Mouse (Mus musculus) hindbrain, embryonic 14.5 days (tissue): ENCODE measurements around the gene Xpa. TPM values are rescaled to one million over a fixed set of nuclear protein-coding genes. Genes with fewer than 3 reads are reported as not detected.
"Not testable (repeated sequence)": the region's sequence is repeated elsewhere in the genome, so short reads cannot be mapped to it uniquely, and the experiment has no call there.

Source experiments
- ATAC-seq: fragments of 200-750 bp; cut with Nextera tagmentation; 2 replicates; pipeline ENCODE4 v1.8.0; 2017; ENCODE audit warnings: moderate number of reproducible peaks, mild to moderate bottlenecking, moderate TSS enrichment, moderate library complexity; ENCODE audit not compliant: low FRiP score
- DNase-seq: peaks from one replicate; pipeline ENCODE4 v3.0.0-alpha.2; 2015; ENCODE audit warnings: low spot score
- H3K27ac ChIP-seq: fragments of 300-500 bp; sonication (generic); 2 replicates; pipeline ENCODE4 v1.5.1; 2014; ENCODE audit warnings: mild to moderate bottlenecking, moderate library complexity
- H3K27me3 ChIP-seq: fragments of 300-500 bp; sonication (generic); 2 replicates; pipeline ENCODE4 v1.6.1; 2014; ENCODE audit warnings: mild to moderate bottlenecking, low read length, mixed read lengths; ENCODE audit not compliant: control insufficient read depth, insufficient read depth
- H3K36me3 ChIP-seq: fragments of 300-500 bp; sonication (generic); replicated peaks from 2 replicates; pipeline ENCODE4 v1.6.1; 2014; ENCODE audit not compliant: control insufficient read depth, insufficient read depth
- H3K4me1 ChIP-seq: fragments of 300-500 bp; sonication (generic); replicated peaks from 2 replicates; pipeline ENCODE4 v1.6.1; 2014; ENCODE audit warnings: antibody characterized with exemption, low read length, mixed read lengths; ENCODE audit not compliant: control insufficient read depth, insufficient read depth
- H3K4me2 ChIP-seq: fragments of 300-500 bp; sonication (generic); replicated peaks from 2 replicates; pipeline ENCODE4 v1.6.1; 2014; ENCODE audit warnings: mild to moderate bottlenecking, moderate library complexity
- H3K4me3 ChIP-seq: fragments of 300-500 bp; sonication (generic); replicated peaks from 2 replicates; pipeline ENCODE4 v1.5.1; 2014; ENCODE audit warnings: mild to moderate bottlenecking, low read length
- H3K9ac ChIP-seq: fragments of 300-500 bp; sonication (generic); 2 replicates; pipeline ENCODE4 v1.6.1; 2014
- H3K9me3 ChIP-seq: fragments of 300-500 bp; sonication (generic); 2 replicates; pipeline ENCODE4 v1.6.1; 2016; ENCODE audit warnings: low read length; ENCODE audit not compliant: control insufficient read depth
- WGBS: fragments of 180-500 bp; shearing (Covaris S2); extraction: QIAGEN DNeasy Blood & Tissue Kit; methylation state at CpG from one replicate; pipeline ENCODE4 v1.1.7; 2014; 5-methylcytosine and 5-hydroxymethylcytosine counted together
- polyA plus RNA-seq: library from polyadenylated mRNA; unstranded; fragments of >200 nt; fragmentation: Nextera tagmentation; extraction: Ambion mirVana; gene quantifications from 2 replicates; pipeline ENCODE4 v1.2.1, GENCODE M21; 2014

Gene Xpa
- polyA plus RNA-seq, 1 experiment from 2014 or later = 29.0 TPM

- H3K27me3 ChIP-seq, H3K9me3 ChIP-seq, DNase-seq, H3K4me2 ChIP-seq, H3K9ac ChIP-seq, H3K27ac ChIP-seq, ATAC-seq, H3K4me3 ChIP-seq: not testable (repeated sequence)
- H3K36me3 ChIP-seq = peaks cover 45% of the 10 kb centered on the region
- peaks cover 30% of the 10 kb centered on the region for H3K4me1 ChIP-seq
These were observed 4.1 kb downstream of the Xpa start for GRCm38 (mm10) chr4:46192011-46192410.

GRCm38 (mm10) chr4:46186466-46186865, 9.6 kb downstream of the Xpa start:
- Histone ChIP-seq H3K4me1 (no peaks in the 10 kb centered on the region), H3K9me3 (no peaks in the 10 kb centered on the region), H3K9ac (no peak overlapping the region), H3K4me3 (no peak overlapping the region), H3K36me3 (peaks cover 83% of the 10 kb centered on the region), H3K4me2 (no peak overlapping the region), H3K27me3 (no peaks in the 10 kb centered on the region), H3K27ac (no peak overlapping the region)
- ATAC-seq (no peak), DNase-seq (no peak)
- WGBS = 90% methylated on average over 3 of the region's 3 CpGs

- H3K36me3 ChIP-seq = peaks cover 83% of the 10 kb centered on the region
- DNase-seq (no peak), ATAC-seq (no peak)
- 85% methylated on average over 9 of the region's 9 CpGs for WGBS
- H3K4me1 ChIP-seq = no peaks in the 10 kb centered on the region
- H3K9ac ChIP-seq = no peak overlapping the region
- no peaks in the 10 kb centered on the region for H3K9me3 ChIP-seq
- H3K4me3 ChIP-seq = no peak overlapping the region
- H3K4me2 ChIP-seq = no peak overlapping the region
- H3K27me3 ChIP-seq = no peaks in the 10 kb centered on the region
- no peak overlapping the region for H3K27ac ChIP-seq
These were observed 10.2 kb downstream of the Xpa start for GRCm38 (mm10) chr4:46185890-46186289.

- H3K4me2 ChIP-seq = no peak overlapping the region
- 87% methylated on average over 8 of the region's 8 CpGs for WGBS
- H3K27ac ChIP-seq = no peak overlapping the region
- H3K9me3 ChIP-seq = no peaks in the 10 kb centered on the region
- H3K9ac ChIP-seq = no peak overlapping the region
- DNase-seq (no peak), ATAC-seq (no peak)
- peaks cover 83% of the 10 kb centered on the region for H3K36me3 ChIP-seq
- no peaks in the 10 kb centered on the region for H3K27me3 ChIP-seq
- no peaks in the 10 kb centered on the region for H3K4me1 ChIP-seq
- H3K4me3 ChIP-seq = no peak overlapping the region
These were observed 10.7 kb downstream of the Xpa start for GRCm38 (mm10) chr4:46185423-46185822.

- no peak overlapping the region for H3K4me2 ChIP-seq
- 88% methylated on average over 7 of the region's 7 CpGs for WGBS
- ATAC-seq = no peak
- H3K27me3 ChIP-seq = no peaks in the 10 kb centered on the region
- H3K27ac ChIP-seq = no peak overlapping the region
- peaks cover 84% of the 10 kb centered on the region for H3K36me3 ChIP-seq
- H3K9me3 ChIP-seq = no peaks in the 10 kb centered on the region
- H3K4me1 ChIP-seq = no peaks in the 10 kb centered on the region
- H3K4me3 ChIP-seq = no peak overlapping the region
- H3K9ac ChIP-seq = no peak overlapping the region
- no peak for DNase-seq
These were observed 13.9 kb downstream of the Xpa start for GRCm38 (mm10) chr4:46182181-46182580.

- DNase-seq = no peak
- no peaks in the 10 kb centered on the region for H3K9me3 ChIP-seq
- no peak overlapping the region for H3K9ac ChIP-seq
- H3K4me3 ChIP-seq = no peak overlapping the region
- H3K27me3 ChIP-seq = no peaks in the 10 kb centered on the region
- ATAC-seq = no peak
- no peaks in the 10 kb centered on the region for H3K4me1 ChIP-seq
- H3K27ac ChIP-seq = no peak overlapping the region
- 72% methylated on average over 6 of the region's 6 CpGs for WGBS
- H3K36me3 ChIP-seq = peaks cover 94% of the 10 kb centered on the region
- no peak overlapping the region for H3K4me2 ChIP-seq
These were observed 14.9 kb downstream of the Xpa start for GRCm38 (mm10) chr4:46181168-46181567.

- no peaks in the 10 kb centered on the region for H3K27me3 ChIP-seq
- no peak overlapping the region for H3K4me3 ChIP-seq
- no peak for DNase-seq
- H3K36me3 ChIP-seq = peaks cover 97% of the 10 kb centered on the region
- no peak overlapping the region for H3K9ac ChIP-seq
- 86% methylated on average over 7 of the region's 7 CpGs for WGBS
- H3K9me3 ChIP-seq = no peaks in the 10 kb centered on the region
- no peaks in the 10 kb centered on the region for H3K4me1 ChIP-seq
- H3K27ac ChIP-seq = no peak overlapping the region
- no peak for ATAC-seq
- H3K4me2 ChIP-seq = no peak overlapping the region
These were observed 18.6 kb downstream of the Xpa start for GRCm38 (mm10) chr4:46177496-46177895.

GRCm38 (mm10) chr4:46177018-46177417, 19.1 kb downstream of the Xpa start:
- Histone ChIP-seq H3K36me3 (peaks cover 97% of the 10 kb centered on the region), H3K4me2 (no peak overlapping the region), H3K9me3 (no peaks in the 10 kb centered on the region), H3K4me3 (no peak overlapping the region), H3K9ac (no peak overlapping the region), H3K27me3 (no peaks in the 10 kb centered on the region), H3K4me1 (no peaks in the 10 kb centered on the region), H3K27ac (no peak overlapping the region)
- 88% methylated on average over 5 of the region's 5 CpGs for WGBS
- no peak for ATAC-seq
- no peak for DNase-seq

- DNase-seq (no peak), ATAC-seq (no peak)
- WGBS = 79% methylated on average over 4 of the region's 4 CpGs
- Histone ChIP-seq H3K4me2 (no peak overlapping the region), H3K36me3 (peaks cover 97% of the 10 kb centered on the region), H3K4me1 (no peaks in the 10 kb centered on the region), H3K27me3 (no peaks in the 10 kb centered on the region), H3K4me3 (no peak overlapping the region), H3K27ac (no peak overlapping the region), H3K9ac (no peak overlapping the region), H3K9me3 (no peaks in the 10 kb centered on the region)
These were observed 19.8 kb downstream of the Xpa start for GRCm38 (mm10) chr4:46176313-46176712.

- H3K4me1 ChIP-seq = no peaks in the 10 kb centered on the region
- H3K9ac ChIP-seq = no peak overlapping the region
- H3K27ac ChIP-seq = no peak overlapping the region
- ATAC-seq = no peak
- peaks cover 98% of the 10 kb centered on the region for H3K36me3 ChIP-seq
- WGBS = 85% methylated on average over 7 of the region's 7 CpGs
- no peak overlapping the region for H3K4me3 ChIP-seq
- H3K9me3 ChIP-seq = no peaks in the 10 kb centered on the region
- H3K27me3 ChIP-seq = no peaks in the 10 kb centered on the region
- no peak for DNase-seq
- no peak overlapping the region for H3K4me2 ChIP-seq
These were observed 24.4 kb downstream of the Xpa start for GRCm38 (mm10) chr4:46171761-46172160.
